Mouse (Mus musculus): Measurements from ENCODE around the gene Cdh23. TPM values are rescaled to one million over a fixed set of nuclear protein-coding genes. Genes with fewer than 3 reads are reported as not detected.
A peak's percentile ranks its signal among the peaks of the same experiment; 100 is the strongest.

The Cdh23 gene
- total RNA-seq, 2 experiments from 2014 or later = 3.3 to 4.0 TPM

DNA sequence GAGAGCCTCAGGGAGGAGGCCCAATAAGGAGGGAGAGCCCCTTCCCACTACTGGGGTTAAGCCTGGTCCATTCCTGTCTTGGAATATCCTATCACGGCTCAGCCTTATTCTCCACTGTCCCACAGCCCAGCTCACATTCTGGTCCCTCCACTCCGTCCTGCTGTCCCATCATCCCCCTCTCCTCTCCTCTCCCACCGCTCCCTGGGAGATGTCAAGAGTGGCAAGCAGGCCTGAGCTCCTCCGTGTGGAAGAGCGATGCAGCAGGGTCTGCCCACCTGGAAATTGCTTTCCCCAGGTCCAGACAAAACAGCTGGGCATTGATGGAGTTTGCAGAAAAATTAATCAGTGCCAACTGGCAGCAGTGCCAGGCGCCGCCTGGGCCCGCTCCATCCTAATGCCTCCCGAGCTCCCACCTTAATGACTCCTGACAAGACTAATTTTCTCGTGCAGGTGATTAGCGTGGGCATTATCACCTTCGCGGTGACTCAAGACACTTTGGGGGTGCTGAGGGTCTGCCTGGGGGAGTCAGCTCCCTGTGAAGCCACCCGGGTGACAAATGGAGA, 52.1 kb downstream of the Cdh23 start:
- no peak for DNase-seq (ENCODE audit: low spot score in 2 of 2)

DNA sequence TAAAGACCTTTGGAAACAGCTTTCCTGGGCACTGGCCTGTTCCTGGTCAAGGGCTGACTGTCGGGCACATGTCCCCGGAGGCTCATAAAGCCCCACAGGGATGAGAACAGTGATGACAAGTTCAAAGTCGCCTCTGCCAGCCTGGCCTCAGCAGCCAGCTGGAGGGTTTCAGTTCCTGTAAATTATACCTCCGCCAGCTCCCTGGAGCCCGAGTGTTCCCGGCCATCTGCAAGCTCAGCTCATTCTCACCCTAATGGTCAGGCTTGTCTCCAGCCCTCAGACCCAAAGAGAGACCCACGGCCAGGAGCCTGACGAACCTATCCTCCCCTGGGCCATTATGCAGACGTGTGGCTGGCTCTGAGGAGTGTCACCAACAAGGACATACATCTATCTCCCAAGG, 57.0 kb downstream of the Cdh23 start:
- DNase-seq (ENCODE audit: low spot score in 2 of 2) = peak in 1 of 2 experiments; percentile 26

DNA sequence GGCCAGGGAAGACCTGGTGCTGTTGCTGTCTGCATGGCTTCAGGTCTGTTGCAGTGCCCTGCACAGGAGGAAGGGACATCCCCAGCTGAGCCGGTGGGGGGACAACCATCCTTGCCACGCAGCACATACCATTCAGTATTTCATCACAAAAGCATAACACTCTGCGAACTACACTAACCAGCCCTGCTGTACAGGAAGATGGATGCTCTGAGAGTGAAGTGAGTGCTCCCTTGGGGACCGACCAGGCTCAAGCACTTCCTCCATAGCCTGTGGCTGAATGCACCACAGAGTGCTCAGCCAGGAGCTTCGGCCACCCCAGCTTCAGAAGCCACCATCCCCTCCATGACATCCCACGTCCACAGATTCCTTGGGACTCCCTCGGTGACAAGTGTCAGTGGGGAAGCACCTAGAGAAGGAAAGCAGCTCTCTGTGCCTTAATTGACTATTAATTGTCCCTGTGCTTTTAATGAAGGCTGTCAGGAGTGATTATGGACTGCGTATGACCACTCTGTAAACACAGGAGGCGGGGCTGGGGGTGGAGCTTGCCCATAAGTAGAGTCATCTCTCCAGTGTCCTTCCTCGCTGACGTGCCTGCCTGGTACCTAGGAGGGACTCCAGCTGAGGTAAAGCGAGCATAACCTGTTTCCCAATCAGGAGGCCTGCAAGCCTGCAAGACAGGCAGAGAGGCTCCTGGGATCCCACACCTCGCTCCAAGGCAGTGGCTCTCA, 60.6 kb downstream of the Cdh23 start:
- no peak for DNase-seq (ENCODE audit: low spot score in 2 of 2)

DNA sequence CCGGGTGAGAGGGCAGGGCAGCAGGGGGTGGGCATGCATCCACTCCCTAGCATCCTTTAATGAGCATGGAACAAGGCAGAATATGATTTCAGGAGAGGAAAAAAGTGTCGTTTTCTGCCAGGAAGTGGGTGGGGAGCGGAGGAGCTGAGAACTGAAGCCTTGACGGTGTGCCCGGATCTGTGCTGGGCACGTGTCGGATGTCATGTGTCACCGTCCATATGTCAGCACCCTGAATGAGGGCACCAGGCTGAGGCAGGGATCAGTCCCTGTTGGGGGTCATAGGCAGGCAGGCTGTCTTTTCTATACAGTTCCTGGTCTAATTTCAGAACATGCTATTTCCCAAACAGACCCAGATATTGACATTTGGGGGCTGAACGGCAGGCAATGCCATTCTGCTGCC, 61.9 kb downstream of the Cdh23 start:
- DNase-seq (ENCODE audit: low spot score in 2 of 2) = peak; percentile 45 to 47

DNA sequence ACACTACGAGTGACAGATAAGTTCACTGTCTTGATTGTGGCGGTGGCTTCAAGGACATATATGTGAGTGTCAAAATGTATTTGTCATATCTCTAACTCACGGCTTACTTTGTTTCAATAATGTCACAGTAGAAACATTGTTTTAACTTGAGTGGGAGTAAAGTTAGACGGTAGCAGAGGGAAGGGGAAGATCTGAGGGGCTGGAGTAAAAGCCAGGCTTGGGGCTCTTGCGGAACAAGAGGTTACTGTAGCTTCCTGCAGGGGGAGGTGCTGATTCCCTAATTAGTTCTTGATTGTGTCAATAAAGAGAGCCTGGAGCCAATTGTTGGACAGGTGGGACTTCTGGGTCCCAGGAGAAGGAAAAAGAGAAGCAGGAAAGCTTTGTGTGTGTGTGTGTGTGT, 70.2 kb downstream of the Cdh23 start:
- no peak for DNase-seq (ENCODE audit: low spot score in 2 of 2)

DNA sequence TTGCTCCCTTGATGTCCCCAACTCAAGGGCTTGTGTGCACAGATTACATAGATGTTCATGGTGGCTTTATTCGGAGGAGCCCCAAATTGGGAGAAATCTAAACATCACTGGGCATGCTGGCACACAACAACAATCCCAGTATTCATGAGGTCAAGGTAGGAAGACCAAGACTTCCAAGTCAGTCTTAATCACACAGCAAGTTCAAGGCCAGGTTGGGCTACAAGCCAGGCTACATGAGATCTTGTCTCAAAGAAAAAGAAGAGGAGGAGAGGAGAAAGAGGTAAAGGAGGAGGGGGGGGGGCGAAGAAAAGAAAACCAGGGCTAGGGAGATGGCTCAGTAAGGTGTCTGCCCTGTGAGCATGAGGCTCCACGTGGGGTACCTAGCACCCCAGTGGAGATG, 70.8 kb downstream of the Cdh23 start:
- no peak for DNase-seq (ENCODE audit: low spot score in 2 of 2)

DNA sequence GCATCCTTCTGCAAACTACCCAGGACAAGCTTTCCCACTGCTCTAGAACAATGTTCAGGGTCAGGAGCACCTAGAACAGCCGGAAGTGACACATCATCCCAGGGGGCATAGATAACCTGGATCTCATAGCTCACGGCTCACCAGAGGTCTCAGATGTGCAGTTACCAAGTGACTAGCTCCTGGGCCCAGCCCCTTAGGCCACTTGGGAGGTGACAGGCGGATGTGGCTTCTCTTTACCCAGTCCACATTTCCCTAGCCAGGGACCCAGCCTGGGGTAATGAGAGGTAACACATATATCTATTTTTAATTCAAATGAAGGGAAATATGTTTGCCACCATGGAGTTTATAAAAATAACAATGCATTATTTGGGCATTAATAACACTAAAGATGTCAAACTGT, 71.3 kb downstream of the Cdh23 start:
- DNase-seq (ENCODE audit: low spot score in 2 of 2) = no peak

DNA sequence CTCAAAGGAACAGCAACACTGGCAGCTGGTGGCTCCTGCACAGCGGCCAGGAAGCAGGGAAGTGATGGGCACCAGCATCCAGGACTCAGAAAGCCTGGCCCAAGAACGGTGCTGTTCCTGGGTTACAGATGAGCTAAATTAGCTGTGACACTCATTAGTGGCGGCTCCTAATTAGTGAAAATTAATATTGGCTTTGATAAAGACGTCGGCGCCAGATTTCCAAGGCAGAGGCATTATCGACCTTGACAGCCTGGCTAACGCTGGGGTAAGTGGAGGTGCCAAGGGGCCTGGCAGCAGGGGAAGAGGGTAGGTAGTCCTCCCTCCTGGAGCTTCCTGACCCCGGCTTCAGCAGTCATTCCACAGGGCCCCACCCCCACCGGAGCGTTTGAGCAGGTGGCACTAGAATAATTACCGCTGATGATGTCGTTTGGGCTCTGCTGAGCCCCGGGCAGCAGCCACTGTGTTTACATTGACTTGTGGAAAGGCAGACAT, 72.0 kb downstream of the Cdh23 start:
- peak; percentile 28 to 62 for DNase-seq (ENCODE audit: low spot score in 2 of 2)

DNA sequence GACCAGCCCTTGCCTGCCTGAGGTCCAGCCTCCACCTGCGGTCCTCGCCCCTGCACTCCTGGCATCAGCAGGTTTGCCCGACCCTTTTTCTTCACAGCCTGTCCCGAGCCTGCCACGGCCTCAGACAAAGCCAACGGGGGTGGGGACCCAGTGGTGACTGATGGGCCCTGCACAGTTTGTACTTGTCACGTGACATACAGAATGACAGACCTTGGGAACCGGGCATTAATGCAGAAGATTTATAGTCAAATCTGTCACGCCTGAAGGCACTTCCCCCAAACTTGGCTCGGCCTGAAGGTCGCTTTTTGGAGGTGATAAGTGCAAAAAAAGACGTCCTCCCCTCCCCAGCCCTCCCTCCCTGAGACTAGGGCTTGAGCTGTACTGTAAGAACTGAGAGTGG, 73.5 kb downstream of the Cdh23 start:
- no peak for DNase-seq (ENCODE audit: low spot score in 2 of 2)

DNA sequence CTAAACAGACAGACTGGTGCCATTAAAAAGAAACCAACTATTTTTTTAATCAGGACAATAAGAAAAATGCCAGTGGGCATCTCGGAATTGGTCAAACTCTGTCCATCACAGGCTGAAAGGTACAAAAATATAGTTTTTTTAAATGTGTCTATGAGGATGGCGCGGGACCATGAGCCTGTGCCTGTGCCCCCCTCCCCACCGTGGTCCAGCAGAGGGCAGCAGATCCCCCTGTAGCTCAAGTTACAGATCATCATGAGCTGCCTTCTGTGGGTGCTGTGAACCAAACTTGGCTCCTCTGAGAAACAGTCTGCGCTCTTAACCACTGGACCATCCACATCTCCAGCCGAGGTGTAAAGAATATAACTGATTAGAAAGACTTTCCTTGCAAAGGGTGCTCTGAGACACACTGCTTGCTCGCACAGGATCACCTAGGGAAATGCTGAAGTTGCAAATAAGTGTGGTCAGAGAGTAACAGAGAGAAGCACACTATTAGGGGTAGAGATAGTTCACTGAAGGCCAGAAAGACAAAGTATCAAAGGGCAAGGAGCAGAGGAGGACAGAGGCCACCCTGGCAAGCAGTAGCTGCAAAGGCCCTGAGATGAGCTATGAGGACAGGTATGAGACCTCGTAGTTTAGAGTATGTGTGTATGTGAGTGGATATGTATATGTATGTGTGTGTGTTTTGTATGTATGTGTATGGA, 74.7 kb downstream of the Cdh23 start:
- DNase-seq (ENCODE audit: low spot score in 2 of 2) = no peak

DNA sequence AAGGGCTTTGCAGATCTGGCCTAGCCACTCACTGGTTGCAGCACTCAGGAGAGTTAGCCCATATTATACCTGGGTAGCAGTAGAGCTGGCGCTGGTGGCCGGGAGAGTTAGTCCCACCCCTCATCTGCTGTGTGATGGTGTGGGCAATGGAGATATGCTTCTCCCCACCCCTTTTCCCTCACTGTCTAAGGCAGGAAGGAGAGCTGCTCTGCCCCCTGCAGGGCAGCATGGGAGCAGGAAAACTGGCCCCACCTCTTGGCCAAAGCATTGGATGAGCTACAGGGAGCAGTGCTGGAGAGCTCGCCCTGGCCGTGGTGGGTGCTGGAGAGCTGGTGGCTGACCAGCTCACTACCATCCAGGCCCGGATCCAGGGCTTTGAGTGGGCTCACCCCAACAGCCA, 80.4 kb downstream of the Cdh23 start:
- no peak for DNase-seq (ENCODE audit: low spot score in 2 of 2)

DNA sequence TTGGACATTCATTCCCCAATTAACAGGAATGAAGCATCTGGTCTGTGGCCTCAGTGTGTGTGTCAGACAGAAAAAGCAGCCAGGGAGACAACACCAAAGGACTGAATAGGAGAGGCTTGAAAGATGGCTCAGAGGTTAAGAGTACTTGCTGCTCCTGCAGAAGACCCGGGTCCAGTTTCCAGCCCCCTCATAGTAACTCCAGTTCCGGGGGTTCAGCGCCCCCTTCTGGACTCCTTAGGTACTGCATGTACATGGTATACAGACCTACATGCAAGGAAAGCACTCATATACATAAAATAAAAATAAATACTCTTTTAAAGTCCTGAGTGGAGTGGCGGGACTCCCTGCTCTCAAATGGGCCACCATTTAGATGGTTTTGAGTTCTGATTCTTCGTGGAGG, 83.4 kb downstream of the Cdh23 start:
- no peak for DNase-seq (ENCODE audit: low spot score in 2 of 2)

DNA sequence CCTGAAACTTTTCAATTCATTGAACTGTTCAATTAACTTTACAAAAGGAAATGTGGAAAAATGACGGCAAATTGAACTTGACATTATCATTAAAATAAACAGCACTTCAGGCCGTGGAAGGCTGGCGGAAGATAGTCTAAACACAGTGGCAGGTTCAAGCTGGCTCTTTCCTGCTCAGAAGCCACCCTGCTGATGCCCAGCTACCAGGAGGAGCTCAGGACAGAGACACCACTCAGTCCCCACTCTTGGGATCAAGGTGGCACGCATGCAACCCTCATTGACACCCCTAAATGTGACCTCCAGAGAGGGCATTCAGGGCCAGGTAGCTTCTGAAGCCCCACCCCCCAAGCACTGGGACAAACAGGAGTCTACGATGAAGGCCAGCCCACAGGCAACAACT, 89.1 kb downstream of the Cdh23 start:
- DNase-seq (ENCODE audit: low spot score in 2 of 2) = no peak

DNA sequence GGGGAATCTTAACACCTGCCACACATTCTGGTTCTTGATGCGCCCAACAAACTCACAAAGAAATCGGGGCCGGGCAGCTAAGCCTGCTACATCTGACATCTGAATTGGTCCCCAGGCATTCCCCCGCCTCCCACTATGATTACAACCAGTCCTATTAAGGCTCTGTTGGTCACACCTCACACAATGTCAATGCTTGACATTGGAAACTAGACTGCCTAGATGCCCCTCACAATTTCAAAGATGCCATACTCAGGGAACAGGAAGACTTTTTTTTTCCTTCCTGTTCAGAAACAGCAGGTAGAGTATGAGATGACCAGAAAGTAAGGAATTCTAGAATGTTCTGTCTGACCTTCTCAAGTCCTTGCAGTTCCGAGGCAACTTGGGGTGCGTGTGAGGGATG, 89.6 kb downstream of the Cdh23 start:
- no peak for DNase-seq (ENCODE audit: low spot score in 2 of 2)

DNA sequence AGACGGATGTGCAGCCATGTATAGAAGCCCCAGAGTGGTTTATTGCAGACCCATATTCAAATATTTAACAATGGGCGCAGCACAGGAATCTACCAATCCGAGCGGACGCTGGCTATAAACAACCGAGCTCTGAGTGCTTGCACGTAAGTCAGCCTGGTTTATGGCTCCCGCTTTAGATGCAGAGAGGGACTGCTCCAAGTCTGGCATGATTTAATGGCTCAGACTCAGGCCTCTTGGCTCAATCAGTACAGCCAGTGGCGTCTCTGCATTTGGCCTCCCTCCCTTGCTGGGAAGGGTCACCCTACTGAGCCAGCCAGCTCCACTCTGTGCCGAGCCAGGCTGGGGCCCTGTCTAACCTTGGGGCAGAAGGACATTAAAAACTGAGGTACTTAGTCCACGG, 94.1 kb downstream of the Cdh23 start:
- DNase-seq (ENCODE audit: low spot score in 2 of 2) = peak in 1 of 2 experiments; percentile 33

DNA sequence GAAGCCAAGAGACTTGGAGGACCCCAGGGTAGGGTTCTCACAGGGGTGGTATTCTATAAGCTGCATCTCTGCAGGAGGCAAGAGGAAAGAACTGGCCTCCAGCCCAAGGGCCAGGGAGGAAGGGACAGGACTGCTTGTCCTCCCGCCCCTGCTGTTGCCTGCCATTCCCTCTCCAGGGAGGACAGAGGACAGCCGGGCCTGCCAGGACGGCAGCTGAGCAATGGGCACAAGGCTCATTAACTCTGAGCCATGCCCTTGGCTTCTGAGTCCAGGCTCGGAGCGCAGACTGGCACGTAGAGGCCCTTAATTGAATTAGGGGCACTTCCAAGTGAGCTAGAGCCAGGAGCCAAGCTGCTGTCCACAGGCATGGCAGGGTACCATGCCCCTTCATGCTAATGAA, 101.1 kb downstream of the Cdh23 start:
- DNase-seq (ENCODE audit: low spot score in 2 of 2) = peak; percentile 17 to 61

DNA sequence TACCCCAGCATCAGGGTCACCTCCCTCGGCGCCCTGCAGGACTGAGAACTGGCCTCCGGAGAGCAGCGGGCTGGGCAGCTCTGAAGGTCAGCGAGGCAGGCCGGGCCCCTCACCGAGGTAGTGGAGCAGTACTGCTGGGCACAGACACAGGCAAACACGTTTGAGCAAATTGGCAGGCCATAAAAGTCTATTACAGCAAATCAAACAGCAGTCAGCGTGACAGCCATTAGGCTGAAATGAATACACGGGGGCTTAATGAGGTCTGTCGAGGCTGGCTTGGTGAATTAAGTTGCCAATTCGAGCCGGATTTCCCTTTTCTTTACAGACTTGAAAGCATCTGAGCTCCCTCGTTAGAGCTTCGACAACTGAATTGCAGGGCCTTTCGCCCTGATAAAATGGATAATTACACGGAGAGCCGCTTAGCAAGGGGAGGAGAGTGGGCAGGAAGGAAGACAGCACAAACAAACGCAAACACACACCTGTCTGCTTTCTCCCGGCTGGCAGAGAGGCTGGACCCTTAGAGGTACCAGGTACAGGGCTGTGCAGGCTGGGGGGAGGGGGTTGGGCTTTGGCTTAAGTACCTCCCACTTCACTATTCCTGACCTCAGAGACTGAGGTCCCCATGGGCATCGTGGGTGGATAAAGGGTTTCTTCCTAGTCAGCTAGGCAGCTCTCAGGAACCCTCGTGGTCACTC, 103.3 kb downstream of the Cdh23 start:
- peak; percentile 13 to 41 for DNase-seq (ENCODE audit: low spot score in 2 of 2)

DNA sequence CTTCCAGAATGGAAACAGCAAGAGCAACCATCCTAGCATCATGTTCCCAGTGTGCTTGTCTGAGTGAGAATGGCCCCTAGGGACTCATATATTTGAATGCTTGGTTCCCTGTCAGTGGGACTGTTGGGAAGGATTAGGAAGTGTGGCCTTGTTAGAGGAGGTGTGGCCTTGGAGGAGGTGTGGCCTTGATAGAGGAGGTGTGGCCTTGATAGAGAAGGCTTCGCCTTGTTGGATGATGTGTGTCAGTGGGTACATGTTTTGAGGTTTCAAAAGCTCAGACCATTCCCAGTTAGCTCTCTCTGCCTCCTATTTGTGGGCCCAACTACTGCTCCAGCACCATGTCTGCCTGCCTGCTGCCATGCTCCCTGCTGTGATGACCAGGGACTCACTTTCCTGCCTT, 105.0 kb downstream of the Cdh23 start:
- DNase-seq (ENCODE audit: low spot score in 2 of 2) = no peak

DNA sequence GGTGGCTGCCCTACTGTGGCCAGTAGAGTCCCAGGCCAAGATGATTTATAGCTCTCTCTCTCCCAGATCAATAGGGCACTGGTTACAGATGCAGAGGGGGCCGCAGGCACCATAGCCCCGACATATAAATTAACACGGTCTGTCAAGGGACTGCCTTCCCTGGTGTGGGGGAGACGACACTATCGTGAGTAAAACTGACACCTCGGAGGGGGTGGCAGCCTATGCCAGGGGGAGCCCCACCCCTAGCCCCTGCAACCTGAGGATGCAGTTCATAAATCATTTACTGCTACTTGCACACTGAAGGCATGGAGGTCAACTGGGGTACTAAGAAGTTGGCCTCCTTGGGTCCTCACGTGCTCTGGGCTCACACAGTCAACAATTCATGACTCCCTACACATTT, 106.0 kb downstream of the Cdh23 start:
- DNase-seq (ENCODE audit: low spot score in 2 of 2) = no peak

DNA sequence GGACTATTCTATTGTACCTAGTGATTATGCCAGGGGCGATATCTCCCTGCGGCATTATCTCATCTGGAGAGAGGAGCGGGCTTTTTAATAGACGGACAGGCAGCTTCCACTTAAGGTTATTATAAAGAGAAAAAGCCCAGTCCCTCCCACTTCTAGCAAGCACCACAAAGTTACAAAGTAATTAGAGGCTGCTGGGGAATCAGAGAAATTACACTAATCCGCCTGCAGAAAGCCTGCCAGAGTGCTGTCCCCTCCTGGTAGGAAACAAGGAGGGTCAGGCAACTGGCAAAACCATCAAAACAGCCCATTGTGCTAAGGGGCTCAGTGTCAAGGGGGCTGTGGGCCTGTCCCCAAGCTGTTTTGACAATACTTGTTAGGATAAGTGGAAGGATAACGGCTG, 110.6 kb downstream of the Cdh23 start:
- no peak for DNase-seq (ENCODE audit: low spot score in 2 of 2)

DNA sequence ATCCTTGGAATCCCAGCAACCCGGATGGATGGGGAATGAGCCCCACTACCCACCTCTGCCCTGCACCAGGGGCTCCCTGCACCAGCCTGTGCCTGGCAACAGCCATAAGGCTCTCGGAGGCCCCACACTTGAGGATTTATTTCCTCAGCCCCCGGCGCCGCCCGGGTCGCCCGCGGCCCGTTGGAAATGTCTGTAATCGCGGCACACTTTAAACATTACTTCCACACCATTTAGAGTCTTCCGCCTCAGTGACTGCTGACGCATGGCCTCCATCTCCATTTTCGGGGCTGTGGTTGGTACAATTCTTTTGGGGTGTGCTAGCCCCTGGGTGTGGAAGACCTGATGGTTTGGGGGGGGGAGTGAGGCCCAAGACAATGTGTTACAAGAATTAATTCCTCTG, 113.3 kb downstream of the Cdh23 start:
- no peak for DNase-seq (ENCODE audit: low spot score in 2 of 2)

DNA sequence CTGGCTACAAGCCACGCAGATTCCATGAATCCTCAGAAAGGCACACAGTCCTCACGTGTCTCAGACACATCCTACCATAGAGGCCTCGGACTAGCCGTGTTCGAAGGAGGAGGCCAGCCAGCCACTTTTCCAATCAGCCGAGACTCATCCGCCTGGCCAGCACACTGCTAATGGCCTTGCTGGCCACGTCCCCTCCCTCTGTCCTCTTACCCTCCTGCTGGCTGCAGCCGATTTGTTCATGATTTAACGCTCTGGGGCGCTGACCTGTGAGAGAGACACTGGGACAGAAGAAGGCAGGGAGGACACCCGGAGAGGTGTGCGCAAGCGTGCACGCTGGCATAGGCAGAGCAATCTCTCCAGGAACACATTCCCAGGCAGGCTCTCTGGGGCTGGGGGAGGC, 115.6 kb downstream of the Cdh23 start:
- no peak for DNase-seq (ENCODE audit: low spot score in 2 of 2)
